Mouse (Mus musculus) adrenal gland, postnatal 36 days (tissue): ENCODE measurements around the gene Man2b2. TPM values are rescaled to one million over a fixed set of nuclear protein-coding genes. Genes with fewer than 3 reads are reported as not detected.
A peak's percentile ranks its signal among the peaks of the same experiment; 100 is the strongest.

Source experiments
- DNase-seq, 2 experiments: peaks; one replicate each; pipeline ENCODE4 v3.0.0; 2021; ENCODE audit warnings: mixed read lengths in 1 of 2
- total RNA-seq, 2 experiments: library from RNA; stranded (reverse); gene quantifications; 2 replicates each; pipeline ENCODE4 v1.2.3; 2021

The Man2b2 gene
- total RNA-seq, 2 experiments from 2014 or later: 51.1 to 52.1 TPM

DNA sequence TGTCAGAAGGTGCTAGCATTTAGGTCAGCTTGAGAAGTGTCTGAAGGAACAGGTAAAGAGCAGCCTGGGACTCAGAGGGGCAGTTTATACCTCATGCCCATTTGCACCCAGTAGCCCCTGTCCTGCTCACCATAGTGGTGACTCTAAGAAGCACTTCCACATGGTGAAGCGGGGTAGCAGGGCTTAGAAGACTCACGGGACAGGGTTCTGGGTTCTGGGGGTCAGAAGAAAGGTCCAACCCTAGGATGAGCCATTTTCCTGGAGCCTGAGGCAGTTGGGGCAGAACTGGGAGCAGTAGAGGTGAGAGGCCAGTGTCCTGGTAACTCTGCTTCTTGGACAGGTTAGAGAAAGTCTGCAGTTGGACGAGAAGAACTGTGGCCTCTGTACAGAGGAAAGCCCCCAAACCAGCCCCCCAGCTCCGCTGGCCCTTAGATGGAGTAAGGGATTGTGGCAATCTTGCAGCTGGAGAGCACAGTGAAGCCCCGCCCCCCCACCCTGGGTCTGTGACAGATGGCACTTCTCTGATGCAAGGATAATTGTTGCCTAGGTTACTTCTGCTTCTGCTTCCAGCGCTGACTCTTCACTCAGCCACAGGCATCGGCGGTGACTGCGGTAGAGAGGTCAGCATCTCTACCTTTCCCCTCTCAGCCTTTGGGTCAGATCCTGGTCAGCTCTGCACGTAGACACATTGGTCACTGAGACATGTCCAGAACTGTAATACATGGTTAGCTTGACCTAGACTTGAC lies 63.3 kb downstream of the Man2b2 start:
- no peak for DNase-seq

- no peak for DNase-seq
These were observed 70.6 kb downstream of the Man2b2 start for GRCm38 (mm10) chr5:36759848-36760247.

DNA sequence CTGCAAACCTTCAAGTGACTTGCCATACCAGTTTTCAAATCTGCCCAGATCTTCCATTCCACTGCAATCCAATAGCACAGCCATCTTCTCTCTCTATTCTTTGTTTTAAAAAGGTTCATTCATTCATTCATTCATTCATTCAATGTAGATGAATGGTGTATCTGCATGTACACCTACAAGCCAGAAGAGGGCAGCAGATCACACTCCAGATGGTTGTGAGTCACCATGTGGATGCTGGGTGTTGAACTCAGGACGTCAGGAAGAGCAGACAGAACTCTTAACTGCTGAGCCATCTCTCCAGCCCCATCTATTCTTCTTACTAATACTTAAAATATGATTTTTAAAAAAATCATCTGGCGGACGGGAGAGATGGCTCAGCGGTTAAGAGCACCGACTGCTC lies 73.4 kb downstream of the Man2b2 start:
- peak; percentile 28 to 36 for DNase-seq

Other genes starting within 250 kb of the Man2b2 start
- 10 to 100 TPM; 41.5 to 44.9 TPM for gene Tbc1d14, start 237.4 kb downstream of the Man2b2 start, total RNA-seq
- gene D5Ertd579e, start 134.6 kb downstream of the Man2b2 start, total RNA-seq: 10 to 100 TPM; 56.4 to 66.5 TPM
- 10 to 100 TPM; 31.7 to 32.5 TPM for gene Bloc1s4, start 82.0 kb downstream of the Man2b2 start, total RNA-seq
- 100 to 1,000 TPM; 671 to 795 TPM for gene Mrfap1, start 33.9 kb downstream of the Man2b2 start, total RNA-seq
- gene Ppp2r2c, start 37.9 kb upstream of the Man2b2 start, total RNA-seq: 1 to 10 TPM; 4.0 to 6.6 TPM
- 10 to 100 TPM; 29.2 to 74.8 TPM for gene Wfs1, start 158.6 kb upstream of the Man2b2 start, total RNA-seq